Mouse (Mus musculus) retina, adult 2 months (tissue): ENCODE measurements around the gene Tmem233.

Experiments
- DNase-seq: peaks from one replicate; pipeline ENCODE4 v3.0.0-alpha.2; 2012; ENCODE audit warnings: low read depth, low spot score

Gene Tmem233

DNA sequence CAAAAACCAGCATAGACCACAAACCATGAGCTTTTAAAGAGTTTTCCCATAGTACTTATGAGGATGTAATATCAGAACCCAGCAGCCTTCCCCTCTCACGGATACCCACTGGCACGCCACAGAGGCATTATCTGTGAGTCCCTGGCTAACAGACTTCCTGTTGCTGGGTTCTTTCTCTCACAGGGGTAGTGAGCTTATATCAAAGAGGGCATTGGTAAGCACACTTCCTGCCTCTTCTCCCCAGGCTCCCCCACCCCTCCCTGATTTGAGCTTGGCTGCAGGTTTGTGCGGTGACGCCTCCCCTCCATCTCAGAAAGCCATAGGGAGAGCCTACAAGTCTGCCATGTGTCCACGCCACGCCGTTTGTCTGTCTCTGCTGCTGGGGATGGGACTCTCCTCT, 54.0 kb downstream of the Tmem233 start:
- DNase-seq, result no peak

DNA sequence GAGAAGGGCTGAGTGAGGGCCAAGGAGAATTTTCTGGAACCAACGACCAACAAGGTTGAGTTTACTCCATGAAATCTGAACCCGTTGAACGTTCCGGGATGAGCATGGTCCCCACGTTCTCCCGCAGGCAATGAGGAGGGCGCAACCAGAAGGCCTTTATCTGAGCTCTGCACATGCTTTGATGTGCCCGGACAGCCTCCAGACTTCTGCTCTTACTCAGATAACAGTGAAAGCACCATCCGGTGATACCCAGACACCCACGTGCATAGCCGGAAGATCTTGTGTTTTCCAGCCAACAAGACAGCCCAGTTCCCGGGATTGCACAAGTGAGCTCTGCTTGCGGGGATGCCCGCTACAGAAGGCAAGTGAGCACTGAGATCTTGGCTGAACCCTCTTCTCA, 56.5 kb downstream of the Tmem233 start:
- DNase-seq, result no peak

DNA sequence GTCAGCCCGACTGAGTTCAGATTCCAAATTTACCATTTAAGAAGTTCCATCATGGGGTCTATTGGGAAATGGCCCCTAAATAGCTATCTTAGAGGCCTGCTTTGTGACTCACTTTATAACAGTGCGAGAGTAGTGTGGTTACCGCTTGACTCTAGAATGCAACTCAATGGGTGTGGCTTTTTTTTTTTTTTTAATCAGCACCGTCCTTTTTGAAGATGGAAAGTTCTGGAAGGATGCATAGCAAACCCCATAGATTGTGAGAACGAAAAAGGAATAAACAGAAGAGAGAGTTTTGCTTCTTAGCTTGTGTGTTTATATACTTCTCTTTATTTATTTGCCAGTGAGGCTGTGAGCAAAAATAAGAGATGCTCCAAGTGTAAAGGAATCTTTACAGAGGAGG, 56.9 kb downstream of the Tmem233 start:
- no peak for DNase-seq

DNA sequence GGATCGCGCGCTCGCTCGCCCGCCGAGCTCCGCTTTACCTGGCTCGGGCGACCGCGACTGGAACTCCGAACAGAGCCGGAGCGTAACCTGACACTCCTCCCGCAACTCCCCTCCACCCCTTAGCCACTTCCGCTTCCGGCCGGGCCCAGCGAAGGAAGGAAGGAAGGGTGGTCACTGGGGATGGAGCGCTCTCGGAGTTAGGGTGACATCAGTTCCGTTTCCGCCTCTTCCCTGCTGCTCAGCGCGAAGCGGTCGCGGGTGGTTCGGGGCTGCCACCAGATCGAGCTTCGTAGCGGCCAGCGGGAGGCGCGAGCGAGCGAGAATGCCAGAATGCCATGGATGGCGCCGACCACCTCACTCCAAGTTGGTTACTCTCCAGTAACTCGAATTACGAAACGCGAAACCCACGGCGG, 58.7 kb downstream of the Tmem233 start, which contains the start of gene Prkab1:
TSS of gene Prkab1 (minus strand) at position 182 of the 413 bp plus-strand sequence.
- peak; percentile 83 for DNase-seq

DNA sequence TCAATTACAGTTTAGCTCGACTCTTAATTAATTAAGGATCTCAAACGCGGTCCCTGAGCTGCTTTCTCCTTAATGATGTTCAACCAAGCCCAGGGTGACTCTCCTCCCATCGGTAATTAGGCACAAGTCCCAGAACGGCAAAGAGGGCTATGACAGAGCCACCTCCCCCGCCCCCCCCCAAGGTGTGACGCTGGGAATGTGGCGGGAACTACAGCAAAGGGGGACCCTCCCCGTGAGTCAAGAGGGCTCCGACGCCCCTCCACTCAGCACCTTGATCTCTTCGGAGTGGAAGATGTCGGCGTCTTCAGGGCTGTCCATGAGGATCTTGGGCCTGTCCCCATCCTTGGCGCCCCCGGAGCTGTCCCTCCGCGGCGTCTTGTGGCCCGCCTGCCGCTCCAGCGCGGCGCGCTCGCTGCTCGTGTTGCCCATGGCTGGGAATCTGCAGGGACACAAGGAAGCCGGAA, 59.2 kb downstream of the Tmem233 start:
- DNase-seq, result no peak

DNA sequence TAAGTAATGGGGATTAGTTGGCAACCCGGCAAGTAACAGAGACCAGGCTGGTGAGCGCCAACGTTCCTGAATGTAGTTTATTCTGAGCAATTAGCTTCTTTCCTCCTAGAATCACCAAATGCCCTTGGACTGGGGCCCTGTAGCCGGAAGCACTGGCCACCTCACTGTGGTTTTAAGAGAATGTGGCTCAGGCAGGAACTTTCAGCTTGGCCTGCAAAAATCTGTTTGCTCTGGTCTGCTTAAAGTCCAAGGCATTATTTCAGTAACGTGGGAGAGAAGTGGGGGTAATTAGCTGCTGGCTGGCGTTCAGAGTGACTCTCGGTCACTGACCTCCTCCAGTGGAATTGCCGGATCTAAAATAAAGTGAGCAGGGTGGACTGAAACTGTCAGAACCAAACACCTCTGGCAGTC, 59.8 kb downstream of the Tmem233 start:
- DNase-seq, result no peak

DNA sequence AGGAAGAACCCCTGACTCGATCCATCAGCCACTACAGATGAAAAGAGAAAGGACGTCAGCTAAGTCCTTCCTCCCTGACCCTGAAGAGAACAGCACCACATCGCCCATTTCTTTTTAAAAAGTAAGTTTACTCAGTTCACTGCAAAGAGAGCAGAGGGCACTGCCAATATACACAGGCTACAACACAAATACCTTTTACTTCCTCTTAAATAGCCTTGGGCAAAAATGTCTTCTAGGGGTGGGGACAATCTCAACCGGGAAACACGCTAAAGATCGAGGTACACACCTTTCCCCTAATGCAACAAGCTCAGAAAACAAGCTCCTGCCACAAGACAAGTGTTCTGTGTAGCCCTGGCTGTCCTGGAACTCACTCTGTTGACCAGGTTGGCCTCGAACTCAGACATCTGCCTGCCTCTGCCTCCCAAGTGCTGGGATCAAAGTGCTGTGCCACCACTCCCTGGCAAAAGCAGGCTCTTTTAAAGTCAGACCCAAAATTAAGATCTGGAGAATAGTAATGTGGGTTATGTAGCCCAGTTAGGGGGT, 60.3 kb downstream of the Tmem233 start:
- no peak for DNase-seq

DNA sequence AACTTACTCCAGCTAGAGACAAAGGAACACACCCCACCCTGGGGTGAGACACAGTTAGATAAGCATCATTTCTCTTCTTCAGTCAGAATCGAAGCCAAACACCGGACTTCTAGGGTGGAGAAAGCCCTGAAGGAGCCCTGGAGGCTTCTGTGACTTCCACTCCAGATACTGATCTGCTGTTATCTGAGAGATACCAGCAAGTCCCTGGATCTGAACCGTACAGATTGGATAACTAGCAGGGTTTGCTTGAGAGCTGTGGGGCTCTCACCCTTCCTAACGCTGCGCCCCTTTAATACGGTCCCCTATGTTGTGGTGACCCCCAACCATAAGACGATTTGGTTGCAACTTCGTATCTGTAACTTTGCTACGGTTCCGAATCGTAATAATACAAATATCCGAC, 60.9 kb downstream of the Tmem233 start:
- no peak for DNase-seq

DNA sequence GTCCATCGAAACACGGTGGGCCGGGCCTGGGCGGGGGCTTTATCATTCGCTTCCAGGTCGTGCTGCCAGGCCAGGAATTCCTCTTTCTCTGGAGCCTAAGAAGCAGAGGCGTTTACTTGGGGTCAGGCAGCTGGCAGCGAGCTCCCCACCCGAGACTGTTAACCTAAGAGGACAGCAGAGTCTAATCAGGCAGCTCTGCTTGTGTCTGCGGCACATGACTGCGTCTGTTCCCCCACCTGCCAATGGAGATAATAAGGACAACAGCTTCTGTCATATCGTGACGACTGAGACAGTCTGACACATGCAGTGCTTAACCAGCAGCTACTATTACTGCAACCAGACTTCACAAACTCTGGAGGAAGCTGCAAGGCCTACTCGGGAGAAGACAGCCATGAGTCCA, 61.5 kb downstream of the Tmem233 start:
- DNase-seq, result no peak

DNA sequence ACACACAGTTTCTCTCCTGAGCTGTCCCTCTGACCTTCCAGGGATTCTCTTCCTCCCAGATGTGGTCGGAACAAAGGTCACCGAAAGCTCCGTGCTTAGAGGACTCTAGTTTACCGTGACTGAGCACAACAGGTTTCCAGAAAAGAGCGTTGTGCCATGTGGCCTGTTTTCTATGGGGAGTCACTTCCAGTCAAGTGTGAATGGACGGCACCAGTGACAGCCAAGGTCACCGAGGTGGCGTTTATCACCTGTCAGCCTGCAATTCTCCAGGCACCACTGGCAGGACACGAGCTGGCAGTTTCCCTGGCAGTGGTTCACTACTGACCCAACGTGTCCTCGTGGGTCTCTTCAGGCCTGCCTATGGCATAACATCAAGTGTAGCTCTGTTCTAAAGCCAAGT, 63.7 kb downstream of the Tmem233 start:
- DNase-seq, result no peak

DNA sequence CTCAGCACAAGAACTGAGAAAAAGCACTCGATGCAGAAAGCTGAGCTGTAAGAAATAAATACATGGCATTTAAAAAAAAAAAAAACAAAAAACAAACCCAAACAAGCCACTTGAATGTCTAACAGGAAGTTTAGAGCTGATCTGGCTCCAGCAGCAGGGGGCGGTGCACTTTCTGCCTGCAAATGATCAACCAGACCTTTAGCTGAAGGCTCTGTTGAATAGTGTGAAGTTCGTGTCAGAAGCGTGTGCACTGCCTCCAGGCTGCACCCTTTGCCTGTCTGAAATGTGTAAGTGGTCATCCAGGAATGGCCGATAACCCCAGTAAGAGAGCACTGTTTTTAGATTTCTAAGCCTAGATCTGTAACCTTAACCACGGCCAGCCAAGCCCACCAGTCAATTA, 64.3 kb downstream of the Tmem233 start:
- DNase-seq, result no peak

DNA sequence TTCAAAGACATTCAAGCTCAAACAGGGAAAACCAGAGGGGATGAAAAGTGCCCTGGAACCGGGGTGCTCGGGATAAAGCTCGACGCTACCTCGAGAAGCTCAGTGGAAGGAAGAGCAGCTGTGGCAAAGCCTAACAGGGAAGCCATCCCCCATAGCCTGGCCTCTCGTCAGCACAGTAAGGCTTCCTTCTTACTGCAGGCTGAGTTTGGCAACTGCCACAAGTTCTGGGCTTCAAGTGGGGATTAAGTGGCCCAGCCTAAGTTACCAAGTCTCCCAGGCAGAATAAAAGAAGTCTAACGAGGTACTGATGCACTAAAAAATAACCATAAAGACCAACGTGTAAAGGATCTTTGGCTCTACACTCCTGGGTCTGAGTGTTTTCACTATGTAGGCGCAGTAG, 64.8 kb downstream of the Tmem233 start:
- DNase-seq, result no peak

DNA sequence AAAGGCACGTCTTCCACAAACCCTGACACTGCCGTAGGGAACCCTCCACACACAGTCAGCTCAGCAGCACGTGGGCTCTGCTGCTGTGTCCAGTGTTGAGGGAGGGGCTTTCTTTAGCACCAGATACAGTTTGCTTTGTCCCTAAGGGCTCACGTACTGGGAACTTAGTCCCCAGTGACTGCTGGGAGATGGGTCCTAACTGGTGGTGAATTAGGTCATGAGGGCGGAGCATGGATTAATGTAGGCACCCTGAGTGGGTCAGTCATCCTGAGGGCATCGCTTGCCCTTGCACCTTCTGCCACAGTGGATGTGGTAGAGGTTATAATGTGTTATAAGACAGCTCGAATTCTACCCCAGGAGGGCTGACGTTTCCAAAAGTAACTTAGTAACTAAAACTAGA, 65.7 kb downstream of the Tmem233 start:
- peak; percentile 78 for DNase-seq

DNA sequence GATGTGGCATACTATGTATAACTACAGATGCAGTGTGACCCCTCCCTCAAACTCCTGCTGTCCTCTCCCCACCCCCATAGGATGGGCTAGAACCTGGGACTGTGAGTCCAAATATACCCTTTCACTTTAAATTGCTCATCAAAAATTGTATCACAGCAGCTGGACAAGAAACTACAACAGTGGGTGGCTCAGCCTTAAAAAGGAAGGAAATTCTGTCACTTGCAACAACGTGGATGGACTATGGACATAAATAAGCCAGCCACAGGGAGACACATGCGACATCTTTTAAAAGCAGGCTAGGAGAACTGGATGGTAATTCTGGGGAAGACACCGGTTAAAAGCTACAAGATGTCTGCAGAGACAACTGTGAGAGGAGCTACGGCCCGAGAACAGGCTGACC, 66.5 kb downstream of the Tmem233 start:
- DNase-seq, result no peak

DNA sequence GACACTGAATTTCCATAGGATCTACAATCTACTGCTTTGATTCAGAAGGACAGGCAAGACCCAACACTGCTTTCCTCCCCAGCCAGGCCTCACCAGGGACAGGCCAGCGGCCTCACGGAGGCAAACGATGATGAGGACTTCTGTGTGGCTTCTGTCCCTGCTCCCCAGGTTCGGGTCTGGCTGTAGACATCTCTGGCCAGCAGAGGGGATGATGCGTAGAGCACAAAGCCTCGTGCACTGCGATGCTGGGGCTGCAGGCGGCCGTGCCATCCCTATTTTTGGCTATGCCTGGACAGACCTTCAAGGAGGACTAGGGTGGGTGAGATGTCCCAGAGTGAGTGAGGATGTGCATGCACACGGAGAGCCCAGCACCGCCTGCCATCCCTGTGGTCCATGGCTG, 68.8 kb downstream of the Tmem233 start:
- no peak for DNase-seq

DNA sequence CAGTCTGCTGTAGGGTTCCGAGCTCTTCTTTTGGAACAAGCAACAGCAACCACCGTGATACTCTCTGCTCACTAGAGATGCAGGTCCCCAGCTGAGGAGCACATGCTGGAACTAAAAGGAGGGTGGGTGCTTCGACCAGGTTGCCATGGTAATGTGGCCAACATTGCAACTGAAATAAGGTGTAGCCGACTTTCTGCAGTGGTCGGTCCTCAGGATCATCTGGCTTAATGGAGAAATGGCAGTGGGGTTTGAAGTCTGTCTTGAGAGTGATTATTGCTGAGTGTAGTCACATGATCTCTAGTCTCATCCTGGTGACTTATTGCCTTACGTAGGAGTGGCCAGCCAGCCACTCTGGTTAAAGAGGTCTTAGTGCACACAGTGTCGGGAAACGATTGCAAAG, 69.2 kb downstream of the Tmem233 start:
- DNase-seq, result no peak

DNA sequence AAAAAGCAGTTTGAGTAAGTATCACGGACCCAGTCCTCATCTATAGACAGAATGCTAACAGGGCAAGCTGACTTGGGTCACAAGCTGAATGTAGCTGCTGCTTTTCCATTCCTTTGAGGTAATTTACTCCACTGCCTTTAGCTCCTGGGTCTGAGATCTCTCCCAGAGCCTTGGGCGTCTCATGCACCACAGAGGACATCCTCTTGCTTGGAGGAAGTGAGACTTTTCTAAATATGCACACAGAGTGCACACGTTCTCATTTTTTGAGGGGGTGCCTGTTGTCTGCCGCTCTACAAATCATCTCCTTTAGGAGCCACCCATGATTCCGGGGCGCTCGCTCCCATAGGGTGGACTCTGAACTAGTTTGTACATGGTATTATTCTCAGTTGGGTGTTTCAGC, 70.5 kb downstream of the Tmem233 start:
- no peak for DNase-seq

DNA sequence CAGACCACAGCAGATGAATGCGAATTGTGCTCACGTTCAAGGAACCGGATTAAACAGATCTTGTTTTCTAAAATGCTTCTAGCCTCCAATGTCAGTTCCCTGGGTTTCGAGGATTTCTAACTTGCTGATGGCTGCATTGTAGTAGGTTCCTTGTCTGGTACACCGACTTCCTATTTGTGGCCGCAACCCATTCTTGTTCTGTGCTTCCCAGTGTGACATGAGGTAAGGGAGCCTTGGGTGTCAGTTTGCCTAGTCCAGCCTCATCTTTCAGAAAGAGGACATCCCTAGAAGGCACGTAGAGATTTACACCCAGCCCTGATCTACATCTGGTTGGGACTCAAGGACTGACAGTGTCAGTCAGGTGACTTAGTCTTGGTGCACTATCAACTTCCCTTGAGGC, 71.3 kb downstream of the Tmem233 start:
- DNase-seq, result no peak

DNA sequence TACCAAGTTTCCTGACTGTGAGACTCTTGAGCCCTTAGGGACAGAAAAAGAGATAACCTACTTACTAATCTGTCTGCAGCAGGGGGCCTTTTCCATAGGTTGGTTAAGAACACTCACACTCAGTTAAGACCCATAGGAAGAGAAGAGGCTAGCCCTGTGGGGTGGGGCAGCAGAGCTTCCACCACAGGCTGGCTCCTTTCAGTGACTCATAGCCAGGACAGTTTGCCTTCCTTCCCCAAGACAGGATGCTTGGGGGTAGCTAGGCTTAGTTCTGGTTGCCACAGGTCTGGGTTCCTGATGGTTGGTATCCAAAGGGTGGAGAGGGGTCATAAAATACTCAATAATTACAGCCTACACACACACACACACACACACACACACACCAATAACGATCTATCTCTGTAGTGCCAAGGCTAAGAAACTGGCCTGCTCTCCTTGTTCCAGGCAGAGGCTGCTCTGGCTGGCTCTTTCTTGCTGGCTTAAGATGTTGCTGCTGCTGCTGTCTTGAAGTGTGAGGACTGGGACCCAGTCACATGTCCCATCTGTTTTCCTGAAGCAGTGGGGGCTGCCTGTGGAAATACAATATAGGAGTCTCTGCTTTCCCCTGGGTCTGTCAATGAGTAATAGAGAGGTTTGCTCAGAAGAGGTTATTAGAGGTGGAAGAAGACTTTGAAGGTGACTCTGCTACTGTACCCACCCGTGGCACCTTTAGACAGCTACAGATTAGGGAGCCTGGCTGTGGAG, 73.0 kb downstream of the Tmem233 start:
- no peak for DNase-seq

DNA sequence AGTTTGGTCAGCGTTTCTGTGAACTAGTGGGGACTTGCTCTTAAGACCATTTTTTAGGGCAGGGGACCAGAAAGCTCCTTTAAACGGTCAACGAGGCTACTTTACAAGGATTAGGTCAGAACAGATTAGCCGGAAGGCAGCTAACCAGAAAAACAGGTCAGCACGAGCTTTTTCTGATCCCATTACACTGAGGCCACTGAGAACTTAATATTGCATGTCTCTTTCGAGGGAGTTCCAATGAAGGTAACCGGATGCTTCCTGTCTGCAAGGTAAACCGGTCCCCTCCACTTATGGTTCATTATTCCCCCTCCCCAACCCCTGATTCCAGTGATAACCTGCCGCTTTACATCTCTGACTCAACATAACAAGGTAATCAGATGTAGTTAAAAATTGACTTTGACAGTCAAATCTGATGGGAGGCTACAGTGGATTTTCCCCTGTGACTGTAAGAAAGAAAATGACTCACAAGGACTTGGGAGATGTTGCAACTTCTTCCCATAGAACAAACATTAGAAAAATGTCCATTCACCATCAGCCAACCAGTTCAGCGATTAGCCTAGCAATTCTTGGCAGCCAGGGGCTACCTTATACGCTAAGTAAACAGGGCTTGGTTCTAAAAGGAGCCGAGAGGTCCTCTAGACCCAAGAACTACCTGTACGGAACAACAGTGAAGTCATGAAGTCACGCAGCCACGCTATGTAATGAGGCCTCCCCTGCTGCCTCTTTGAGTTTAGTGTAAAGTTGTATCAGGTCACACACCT, 73.8 kb downstream of the Tmem233 start:
- peak; percentile 85 for DNase-seq

DNA sequence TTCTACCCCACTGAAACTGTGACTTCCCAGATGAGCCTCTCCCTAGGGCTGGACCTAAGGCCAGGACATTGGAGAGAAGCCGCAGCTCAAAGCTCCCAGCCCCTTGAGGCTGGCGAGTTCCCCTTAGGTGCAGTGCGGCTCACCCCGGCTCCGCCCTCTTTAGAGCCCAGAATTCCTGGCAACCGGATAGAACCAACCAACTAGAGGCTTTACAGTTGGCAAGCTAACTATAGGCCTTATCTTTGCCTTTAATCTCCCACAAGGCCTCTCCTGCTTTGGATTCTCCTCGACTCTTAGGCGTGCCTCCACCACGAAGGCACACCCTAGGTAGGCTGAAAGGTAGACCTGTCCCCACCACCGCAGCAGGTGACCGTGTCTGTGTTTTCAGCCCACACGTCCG, 75.3 kb downstream of the Tmem233 start:
- DNase-seq, result no peak

DNA sequence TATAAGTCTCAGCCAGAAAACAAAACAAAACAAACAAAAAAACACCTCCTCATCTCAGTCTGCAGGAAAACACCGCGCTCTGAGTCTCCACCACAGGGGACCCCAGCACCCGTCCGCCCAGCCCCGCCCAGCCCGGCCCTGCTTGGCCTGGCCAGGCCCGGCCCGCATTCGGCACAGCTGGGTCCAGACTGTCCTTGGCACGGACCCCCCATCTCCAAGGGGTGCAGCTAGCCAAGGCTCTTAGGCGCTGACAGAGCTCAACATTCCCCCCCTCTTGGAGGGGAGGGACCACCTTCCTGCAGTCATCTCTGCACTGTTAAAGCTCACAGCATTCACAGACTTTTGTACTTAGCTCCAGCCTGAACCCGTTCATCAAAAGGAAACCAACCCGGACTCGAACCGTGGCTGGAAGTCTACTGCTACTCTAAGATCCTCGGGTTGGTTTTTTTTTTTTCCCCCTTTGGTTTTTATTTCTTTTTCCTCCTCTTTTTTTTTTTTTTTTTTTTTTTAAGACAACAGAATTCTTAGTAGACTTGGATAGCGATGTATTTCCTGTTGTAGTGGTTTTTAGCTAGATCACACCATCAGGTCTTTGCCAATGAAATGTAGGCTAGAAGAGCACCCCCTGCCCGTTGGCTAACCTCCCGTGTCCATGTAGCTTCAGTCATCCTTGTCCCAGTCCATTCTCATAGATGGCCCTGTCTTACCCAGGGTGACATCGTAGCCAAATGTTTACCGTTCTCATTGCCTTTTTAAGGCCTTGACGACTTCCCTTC, 76.5 kb downstream of the Tmem233 start:
- DNase-seq, result no peak
